Mouse (Mus musculus): Measurements from ENCODE around the gene Hbb-bh2. TPM values are rescaled to one million over a fixed set of nuclear protein-coding genes. Genes with fewer than 3 reads are reported as not detected.

The Hbb-bh2 gene
- total and polyA plus RNA-seq, 3 experiments, result not detected

DNA sequence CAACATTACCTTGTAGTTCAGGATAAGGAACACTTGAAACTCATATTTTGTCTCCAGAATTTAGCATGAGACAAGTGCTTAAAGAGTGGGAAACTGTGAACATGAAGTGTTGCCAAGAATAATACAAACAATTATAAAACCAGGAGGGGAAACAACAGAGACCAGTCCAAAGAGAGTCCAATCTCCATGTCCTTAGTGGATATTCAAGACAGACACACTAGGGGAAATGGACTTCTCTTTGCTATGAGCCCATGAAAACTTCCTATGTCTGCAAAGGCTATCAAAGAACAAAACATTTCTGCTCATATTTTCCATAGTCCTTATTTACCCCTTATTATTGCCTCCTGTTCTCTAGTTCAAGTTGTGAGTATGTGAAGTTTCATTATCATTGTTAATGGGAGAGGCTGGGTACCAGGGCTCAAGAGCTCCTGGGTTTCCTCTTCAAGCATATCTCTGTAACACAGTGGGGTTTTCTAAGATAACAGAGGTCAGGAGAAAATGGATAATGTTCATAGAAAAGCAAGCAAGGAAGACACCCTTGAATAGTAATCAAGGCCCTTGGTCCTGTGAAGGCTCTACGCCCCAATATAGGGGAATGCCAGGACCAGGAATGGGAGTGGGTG is 29.0 kb downstream of the Hbb-bh2 start:
- no peaks in the 10 kb centered on the region for H3K9me3 ChIP-seq (replicated peaks; ENCODE audit: insufficient read depth, low read length)
- peak overlapping the region; percentile 89 for H3K27ac ChIP-seq (ENCODE audit: control insufficient read depth, low read depth, low read length)
- DNase-seq (ENCODE audit: low read depth, low spot score), result peak; percentile 79
- peak; percentile 96 for TF ChIP-seq TCF12 (IDR thresholded peaks at IDR 0.05; ENCODE audit: low read depth, low read length)
- peak; percentile 39; the same call in 1 of the 2 replicates for TF ChIP-seq ZNF384 (IDR thresholded peaks at IDR 0.05; ENCODE audit: low read depth, low read length)
- TF ChIP-seq TBP (IDR thresholded peaks at IDR 0.05; ENCODE audit: low read depth, low read length), result no peak
- peak; percentile 56; the same call in 1 of the 2 replicates for TF ChIP-seq MYB (IDR thresholded peaks at IDR 0.05; ENCODE audit: low read depth, low read length)
- no peak for TF ChIP-seq KAT2A (conservative IDR thresholded peaks at IDR 0.05; ENCODE audit: low read depth, low read length)
- TF ChIP-seq GATA1 (IDR thresholded peaks at IDR 0.05; ENCODE audit: low read depth, low read length), result peak; percentile 96
- TF ChIP-seq JUND (IDR thresholded peaks at IDR 0.05; ENCODE audit: low read depth, low read length), result no peak
- no peak for TF ChIP-seq ZMIZ1 (IDR thresholded peaks at IDR 0.05; ENCODE audit: low read depth, low read length)
- TF ChIP-seq ZC3H11A (IDR thresholded peaks at IDR 0.05; ENCODE audit: low read depth, low read length), result no peak
- TF ChIP-seq RCOR1 (IDR thresholded peaks at IDR 0.05; ENCODE audit: low read depth, low read length), result peak; percentile 81
- TF ChIP-seq BHLHE40 (IDR thresholded peaks at IDR 0.05; ENCODE audit: borderline replicate concordance, low read depth, low read length), result 0 out of 2 replicates have a peak, but pooled peaks have one; percentile 25
- TF ChIP-seq EP300 (IDR thresholded peaks at IDR 0.05; ENCODE audit: low read depth in 1 of 2, low read length in 2 of 2), result peak; percentile 94 to 97
- TF ChIP-seq UBTF (IDR thresholded peaks at IDR 0.05; ENCODE audit: borderline replicate concordance, insufficient read depth, low read depth, low read length), result no peak
- TF ChIP-seq MAFK (IDR thresholded peaks at IDR 0.05; ENCODE audit: borderline replicate concordance, low read depth, low read length), result peak; percentile 69; the same call in 1 of the 2 replicates
- TF ChIP-seq GABPA (IDR thresholded peaks at IDR 0.05; ENCODE audit: low read depth, low read length), result no peak
- peak; percentile 78; the same call in 1 of the 2 replicates for TF ChIP-seq MAZ (IDR thresholded peaks at IDR 0.05; ENCODE audit: low read depth, low read length)
- 0 out of 2 replicates have a peak, but pooled peaks have one; percentile 27 for TF ChIP-seq MXI1 (IDR thresholded peaks at IDR 0.05; ENCODE audit: low read depth, low read length)
- TF ChIP-seq TAL1 (IDR thresholded peaks at IDR 0.05; ENCODE audit: low read length), result peak; percentile 79
- TF ChIP-seq SIN3A (IDR thresholded peaks at IDR 0.05; ENCODE audit: low read length), result peak; percentile 72; the same call in 1 of the 2 replicates
- TF ChIP-seq ZKSCAN1 (IDR thresholded peaks at IDR 0.05; ENCODE audit: low read depth, low read length), result no peak
- peak; percentile 87 for TF ChIP-seq ETS1 (IDR thresholded peaks at IDR 0.05; ENCODE audit: low read depth, low read length)
- 0 out of 2 replicates have a peak, but pooled peaks have one; percentile 26 for TF ChIP-seq HCFC1 (IDR thresholded peaks at IDR 0.05; ENCODE audit: low read depth, low read length)
- peak; percentile 40; the same call in 1 of the 2 replicates for TF ChIP-seq MEF2A (IDR thresholded peaks at IDR 0.05; ENCODE audit: extremely low read depth, insufficient replicate concordance, low read depth, low read length, poor library complexity, severe bottlenecking)
- no peak for TF ChIP-seq ELF1 (IDR thresholded peaks at IDR 0.05; ENCODE audit: low read depth, low read length)
- no peaks in the 10 kb centered on the region for H3K27me3 ChIP-seq (ENCODE audit: control insufficient read depth in 1 of 2, insufficient read depth in 2 of 2, low read length in 2 of 2)
- H3K79me2 ChIP-seq (ENCODE audit: control insufficient read depth, insufficient read depth, low read length, poor library complexity), result no peaks in the 10 kb centered on the region
- peak overlapping the region in 1 of 2 experiments; percentile 21; a peak in 2 of 4 replicates for H3K4me3 ChIP-seq (ENCODE audit: control insufficient read depth in 1 of 2, insufficient read depth in 1 of 2, low read depth in 2 of 2, low read length in 2 of 2)
- H3K9ac ChIP-seq (ENCODE audit: control insufficient read depth, low read depth, low read length, poor library complexity, severe bottlenecking), result peak overlapping the region; percentile 16
- H3K36me3 ChIP-seq (ENCODE audit: control insufficient read depth in 1 of 2, insufficient read depth in 2 of 2, low read length in 2 of 2), result peaks cover 0 to 31% of the 10 kb centered on the region in 2 experiments; a peak in 2 of 4 replicates
- H3K4me1 ChIP-seq (ENCODE audit: control insufficient read depth in 1 of 2, insufficient read depth in 2 of 2, low read length in 2 of 2), result peaks cover 23 to 26% of the 10 kb centered on the region in 2 experiments

Data from MEL (cell line).